Mouse (Mus musculus): ENCODE data around the gene Mpi.
A peak's percentile ranks its signal among the peaks of the same experiment; 100 is the strongest.

Mpi gene

GRCm38 (mm10) chr9:57522861-57523246 is 29.7 kb downstream of the Mpi start:
- no peak for DNase-seq (ENCODE audit: low read depth)

- no peak for DNase-seq (ENCODE audit: low read depth)
Measured at GRCm38 (mm10) chr9:57522114-57522860, 30.3 kb downstream of the Mpi start.

GRCm38 (mm10) chr9:57521056-57521911 is 31.3 kb downstream of the Mpi start, which contains the start of gene Cox5a:
Gene Cox5a, plus strand, starts transcription at chr9:57521274.
- DNase-seq (ENCODE audit: low read depth): peak; percentile 84

GRCm38 (mm10) chr9:57520375-57521055 is 32.0 kb downstream of the Mpi start:
- DNase-seq (ENCODE audit: low read depth): no peak

- no peak for DNase-seq (ENCODE audit: low read depth)
Measured at GRCm38 (mm10) chr9:57517113-57517512, 35.5 kb downstream of the Mpi start.

- no peak for DNase-seq (ENCODE audit: low read depth)
Measured at GRCm38 (mm10) chr9:57510577-57510976, 42.0 kb downstream of the Mpi start.

- peak; percentile 83 for DNase-seq (ENCODE audit: low read depth)
Measured at GRCm38 (mm10) chr9:57505700-57506099, 46.9 kb downstream of the Mpi start.

- no peak for DNase-seq (ENCODE audit: low read depth)
Measured at GRCm38 (mm10) chr9:57504891-57505290, 47.7 kb downstream of the Mpi start.

GRCm38 (mm10) chr9:57504381-57504700 is 48.2 kb downstream of the Mpi start:
- no peak for DNase-seq (ENCODE audit: low read depth)

- no peak for DNase-seq (ENCODE audit: low read depth)
Measured at GRCm38 (mm10) chr9:57503622-57504380, 48.8 kb downstream of the Mpi start, which contains the start of gene Rpp25. Gene Rpp25, plus strand, starts transcription at chr9:57504026.

GRCm38 (mm10) chr9:57502911-57503621 is 49.5 kb downstream of the Mpi start:
- no peak for DNase-seq (ENCODE audit: low read depth)

GRCm38 (mm10) chr9:57501861-57502260 is 50.7 kb downstream of the Mpi start:
- no peak for DNase-seq (ENCODE audit: low read depth)

GRCm38 (mm10) chr9:57501452-57501851 is 51.1 kb downstream of the Mpi start:
- no peak for DNase-seq (ENCODE audit: low read depth)

GRCm38 (mm10) chr9:57498536-57498935 is 54.0 kb downstream of the Mpi start:
- DNase-seq (ENCODE audit: low read depth): no peak

- DNase-seq (ENCODE audit: low read depth): no peak
Measured at GRCm38 (mm10) chr9:57497236-57497635, 55.3 kb downstream of the Mpi start.

- no peak for DNase-seq (ENCODE audit: low read depth)
Measured at GRCm38 (mm10) chr9:57494970-57495369, 57.6 kb downstream of the Mpi start.
